Mouse (Mus musculus): ENCODE data around the gene Atp23. TPM values are rescaled to one million over a fixed set of nuclear protein-coding genes. Genes with fewer than 3 reads are reported as not detected.

The Atp23 gene
- polyA plus RNA-seq, 1 experiment: 5.0 TPM

DNA sequence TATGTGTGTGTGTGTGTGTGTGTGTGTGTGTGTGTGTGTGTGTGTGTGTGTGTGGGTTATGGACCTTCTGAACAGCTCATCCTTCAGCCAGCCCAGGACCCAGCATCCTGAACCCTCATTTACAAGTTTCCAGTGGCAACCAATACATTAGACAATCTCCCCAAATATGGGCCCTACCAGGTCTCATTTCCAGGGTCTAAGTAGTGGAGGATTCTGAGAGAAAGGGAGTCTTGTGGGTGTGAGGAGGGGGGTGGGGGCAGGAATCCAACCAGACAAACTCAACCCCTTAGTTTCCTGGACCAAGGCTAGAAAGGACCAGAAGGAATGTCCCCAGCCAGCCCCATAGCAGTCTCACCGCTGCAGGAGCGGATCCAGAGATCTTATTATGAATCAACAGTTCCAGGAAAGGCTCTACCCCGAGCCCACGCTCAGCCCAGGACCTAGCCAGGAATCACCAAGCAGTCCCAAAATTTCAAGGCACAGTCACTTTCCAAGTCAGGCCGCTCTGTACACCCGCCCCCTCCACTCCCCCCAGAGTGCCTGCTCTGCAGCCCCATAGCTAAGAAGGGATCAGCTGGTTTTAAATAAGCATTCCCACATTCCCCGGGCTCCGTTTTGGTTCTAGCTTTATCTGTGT, 30.1 kb upstream of the Atp23 start:
- no peak overlapping the region for H3K4me3 ChIP-seq (ENCODE audit: insufficient read depth, low read length)
- TF ChIP-seq POLR2A (IDR thresholded peaks at IDR 0.05; ENCODE audit: borderline replicate concordance, low read depth, low read length): no peak
- TF ChIP-seq CTCF (IDR thresholded peaks at IDR 0.05; ENCODE audit: low read depth, low read length): no peak
- no peak overlapping the region for H3K27ac ChIP-seq (ENCODE audit: insufficient read depth, low read depth, low read length)
- H3K4me1 ChIP-seq (ENCODE audit: control insufficient read depth, insufficient read depth, low read length): peaks cover 16% of the 10 kb centered on the region

DNA sequence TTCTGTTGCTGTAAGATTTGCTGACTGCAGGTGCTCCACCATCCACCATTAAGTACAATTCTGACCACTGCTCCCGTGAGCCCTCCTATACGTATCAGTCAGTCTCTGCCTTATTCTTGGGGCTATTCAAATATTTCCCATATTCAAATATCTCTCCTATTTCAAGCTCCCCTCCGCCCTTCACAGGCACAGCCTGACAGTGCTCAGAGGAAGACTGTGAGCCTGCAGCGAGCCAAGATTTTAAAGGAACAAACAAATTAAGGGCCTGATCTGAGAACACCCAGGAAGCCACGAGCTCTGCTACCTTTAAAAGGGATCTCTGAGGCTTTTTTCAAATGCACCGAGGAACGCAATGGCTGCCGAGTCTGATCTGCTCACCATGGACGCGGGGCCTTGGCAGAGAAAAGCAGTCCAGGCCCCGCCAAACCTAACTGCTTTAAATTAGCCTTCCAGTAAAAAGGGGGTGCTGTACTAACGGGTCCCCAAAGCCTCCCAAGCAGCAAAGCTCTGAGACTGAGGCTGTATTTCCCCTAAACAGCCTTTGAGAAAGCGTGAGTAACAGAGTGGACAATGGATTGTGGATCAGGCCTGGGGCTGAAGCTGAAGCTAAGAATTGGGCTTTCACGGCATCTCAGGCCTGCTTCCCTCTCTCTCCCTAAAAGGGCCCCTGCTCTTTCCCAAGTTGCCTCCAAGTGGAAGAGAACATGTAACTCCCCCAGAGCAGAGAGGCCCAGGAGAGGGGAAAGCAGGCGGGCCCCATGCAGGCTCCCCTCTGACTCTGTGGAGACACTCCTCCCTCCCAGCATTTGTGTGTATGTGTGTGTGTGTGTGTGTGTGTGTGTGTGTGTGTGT, 29.3 kb upstream of the Atp23 start:
- TF ChIP-seq CTCF (IDR thresholded peaks at IDR 0.05; ENCODE audit: low read depth, low read length): no peak
- TF ChIP-seq POLR2A (IDR thresholded peaks at IDR 0.05; ENCODE audit: borderline replicate concordance, low read depth, low read length): no peak
- H3K4me3 ChIP-seq (ENCODE audit: insufficient read depth, low read length): no peak overlapping the region
- H3K4me1 ChIP-seq (ENCODE audit: control insufficient read depth, insufficient read depth, low read length): peaks cover 9% of the 10 kb centered on the region
- no peak overlapping the region for H3K27ac ChIP-seq (ENCODE audit: insufficient read depth, low read depth, low read length)

DNA sequence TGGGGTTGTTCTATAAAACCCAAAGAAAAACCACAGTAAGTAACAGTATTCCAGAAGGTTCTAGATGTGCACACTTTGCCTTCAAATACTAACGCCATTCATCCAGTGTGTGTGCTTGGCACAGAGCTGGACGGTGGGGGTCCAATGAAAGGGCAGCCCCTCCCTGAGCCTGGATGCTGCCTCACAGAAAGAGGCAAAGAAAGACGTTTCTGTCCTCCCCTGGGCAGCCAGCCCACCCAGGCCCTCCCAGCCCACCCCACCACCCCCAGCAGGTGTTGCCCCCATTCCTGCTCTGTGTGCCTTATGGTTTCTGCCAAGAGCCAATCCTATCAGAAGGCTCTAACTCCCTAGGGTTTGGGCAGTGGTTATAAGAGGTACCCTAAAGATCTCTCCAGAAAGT, 28.4 kb upstream of the Atp23 start:
- Histone ChIP-seq H3K4me1 (ENCODE audit: control insufficient read depth, insufficient read depth, low read length) (peaks cover 5% of the 10 kb centered on the region; the same call in 1 of the 2 replicates), H3K4me3 (ENCODE audit: insufficient read depth, low read length) (no peak overlapping the region), H3K27ac (ENCODE audit: insufficient read depth, low read depth, low read length) (no peak overlapping the region)
- no peak for TF ChIP-seq POLR2A (IDR thresholded peaks at IDR 0.05; ENCODE audit: borderline replicate concordance, low read depth, low read length)
- TF ChIP-seq CTCF (IDR thresholded peaks at IDR 0.05; ENCODE audit: low read depth, low read length): no peak

DNA sequence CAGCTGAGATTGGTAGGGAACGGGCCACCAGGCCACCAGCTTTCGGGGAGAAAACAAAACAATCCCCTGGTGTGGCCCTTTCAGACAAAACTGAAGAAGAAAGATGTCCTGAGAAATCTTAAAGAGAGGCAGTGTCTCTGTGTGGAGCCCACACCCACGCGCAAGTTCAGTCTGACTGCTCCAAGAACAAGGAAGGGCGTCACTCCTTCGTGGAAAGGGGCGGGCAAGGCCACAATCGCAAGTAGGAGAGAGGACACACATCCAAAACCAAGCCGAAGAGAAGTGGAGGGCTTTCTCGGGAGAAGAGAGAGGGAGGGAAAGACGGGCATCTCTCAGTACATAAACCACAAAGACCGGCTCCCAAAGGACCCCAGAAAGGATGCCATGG, 27.7 kb upstream of the Atp23 start:
- TF ChIP-seq POLR2A (IDR thresholded peaks at IDR 0.05; ENCODE audit: borderline replicate concordance, low read depth, low read length) (no peak), CTCF (IDR thresholded peaks at IDR 0.05; ENCODE audit: low read depth, low read length) (peak; percentile 14; the same call in 1 of the 2 replicates)
- Histone ChIP-seq H3K4me3 (ENCODE audit: insufficient read depth, low read length) (peak overlapping the region; percentile 74; the same call in 1 of the 2 replicates), H3K4me1 (ENCODE audit: control insufficient read depth, insufficient read depth, low read length) (peaks cover 5% of the 10 kb centered on the region; the same call in 1 of the 2 replicates), H3K27ac (ENCODE audit: insufficient read depth, low read depth, low read length) (no peak overlapping the region)

DNA sequence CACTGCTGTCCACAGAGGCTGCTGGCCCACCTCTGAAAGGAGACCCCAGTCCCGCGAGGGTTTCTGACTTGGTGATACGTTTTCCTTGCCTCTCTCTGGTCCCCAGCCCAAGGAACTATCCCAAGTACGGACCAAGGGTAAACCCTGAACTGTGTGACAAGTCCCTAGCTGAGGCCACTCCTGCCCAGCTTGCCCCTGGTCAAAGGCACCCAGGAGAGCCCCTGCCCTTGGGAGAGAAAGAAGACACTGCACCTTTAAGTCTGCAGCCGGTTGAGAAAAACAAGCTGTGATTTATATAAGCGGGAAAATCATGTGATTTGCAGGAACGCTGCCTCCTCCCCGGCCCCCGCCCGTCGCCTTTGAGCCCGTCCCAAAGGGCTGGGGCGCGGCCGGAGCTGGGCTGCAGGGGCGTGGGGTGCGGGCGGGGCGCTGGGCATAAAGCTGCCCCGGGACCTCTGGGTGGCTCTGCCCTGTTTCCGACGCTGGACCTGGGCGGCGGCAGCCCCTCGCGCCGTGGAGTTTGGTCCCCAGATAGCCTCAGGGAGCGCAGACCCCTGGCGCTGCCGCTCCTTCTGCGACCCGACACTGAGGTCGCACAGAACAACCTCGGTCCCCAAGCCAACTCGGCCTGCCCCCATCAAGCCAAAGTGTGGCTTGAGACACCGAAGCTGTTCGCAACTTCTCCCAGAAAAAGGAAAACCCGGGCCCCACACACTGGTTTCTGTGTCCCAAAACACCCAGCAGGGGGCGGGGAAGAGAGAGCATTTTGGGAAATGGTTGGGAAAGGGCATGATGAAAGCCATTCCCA, 27.1 kb upstream of the Atp23 start:
- H3K4me1 ChIP-seq (ENCODE audit: control insufficient read depth, insufficient read depth, low read length): peaks cover 5% of the 10 kb centered on the region; the same call in 1 of the 2 replicates
- 0 out of 2 replicates have a peak overlapping the region, but pooled peaks have one; percentile 23 for H3K27ac ChIP-seq (ENCODE audit: insufficient read depth, low read depth, low read length)
- peak overlapping the region; percentile 74 for H3K4me3 ChIP-seq (ENCODE audit: insufficient read depth, low read length)
- TF ChIP-seq CTCF (IDR thresholded peaks at IDR 0.05; ENCODE audit: low read depth, low read length) (peak; percentile 45), POLR2A (IDR thresholded peaks at IDR 0.05; ENCODE audit: borderline replicate concordance, low read depth, low read length) (0 out of 2 replicates have a peak, but pooled peaks have one; percentile 33)

DNA sequence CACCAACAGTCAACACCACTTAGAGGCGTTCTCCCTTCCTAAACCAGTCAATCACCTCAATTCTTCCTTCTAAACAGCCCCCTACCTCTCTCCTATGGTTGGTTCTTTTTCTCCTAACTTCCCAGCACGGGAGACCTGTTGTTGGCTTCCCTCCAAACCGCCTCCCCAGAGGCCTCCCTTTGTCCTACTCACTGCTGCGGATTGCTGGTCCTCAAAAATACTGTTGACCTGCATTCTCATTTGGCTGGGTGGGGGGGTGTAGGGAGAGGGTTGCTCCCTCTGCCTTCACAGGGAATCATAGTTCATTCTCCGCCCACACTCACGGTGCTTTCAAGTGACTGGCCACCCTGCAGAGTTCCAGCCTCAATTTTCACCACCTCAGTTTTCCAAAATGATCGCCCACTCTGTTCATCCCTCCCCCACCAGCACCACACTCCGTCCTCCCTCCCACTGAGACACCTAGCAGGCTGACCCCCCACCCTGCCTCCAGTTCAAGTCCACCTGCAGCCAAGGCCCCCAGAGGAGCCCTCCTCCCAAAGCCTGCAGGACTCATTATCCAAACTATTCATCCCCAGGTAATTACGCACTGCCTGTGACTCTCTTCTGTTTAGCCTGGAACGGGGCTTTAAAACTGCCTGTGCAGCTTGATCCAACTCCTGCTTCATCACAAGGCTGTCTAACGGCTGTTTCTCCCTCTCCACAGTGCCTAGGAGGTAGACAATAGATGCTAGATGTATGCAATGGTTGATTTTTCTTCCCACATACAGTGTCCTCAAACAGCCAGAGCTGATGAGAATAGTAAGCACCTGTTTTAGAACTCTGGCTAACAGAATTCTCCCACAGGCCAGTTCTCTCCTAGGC, 26.2 kb upstream of the Atp23 start:
- TF ChIP-seq POLR2A (IDR thresholded peaks at IDR 0.05; ENCODE audit: borderline replicate concordance, low read depth, low read length) (no peak), CTCF (IDR thresholded peaks at IDR 0.05; ENCODE audit: low read depth, low read length) (no peak)
- H3K4me3 ChIP-seq (ENCODE audit: insufficient read depth, low read length): peak overlapping the region; percentile 74; the same call in 1 of the 2 replicates
- H3K4me1 ChIP-seq (ENCODE audit: control insufficient read depth, insufficient read depth, low read length): peaks cover 5% of the 10 kb centered on the region; the same call in 1 of the 2 replicates
- H3K27ac ChIP-seq (ENCODE audit: insufficient read depth, low read depth, low read length): no peak overlapping the region

DNA sequence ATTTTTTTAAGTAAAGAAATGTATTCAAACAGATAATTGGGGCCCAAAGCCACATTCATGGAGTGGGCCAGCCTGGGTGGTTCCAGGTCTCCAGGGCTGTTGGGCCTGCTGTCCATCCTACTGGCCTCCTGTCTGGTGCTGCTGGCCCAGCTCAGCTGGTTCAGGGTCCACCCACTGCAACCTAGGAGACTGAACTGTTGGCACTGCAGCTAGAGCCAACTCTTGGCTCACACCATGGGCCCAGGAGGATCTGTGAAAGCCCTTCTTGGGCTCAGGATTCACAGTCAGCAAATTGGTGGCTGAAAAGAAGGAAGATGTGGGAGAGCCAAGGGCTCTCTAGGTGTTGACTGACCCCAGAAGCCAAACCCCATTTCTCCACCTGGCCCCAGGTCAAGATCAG, 24.2 kb upstream of the Atp23 start:
- no peak overlapping the region for H3K4me3 ChIP-seq (ENCODE audit: insufficient read depth, low read length)
- no peak overlapping the region for H3K27ac ChIP-seq (ENCODE audit: insufficient read depth, low read depth, low read length)
- TF ChIP-seq POLR2A (IDR thresholded peaks at IDR 0.05; ENCODE audit: borderline replicate concordance, low read depth, low read length): no peak
- TF ChIP-seq CTCF (IDR thresholded peaks at IDR 0.05; ENCODE audit: low read depth, low read length): no peak
- H3K4me1 ChIP-seq (ENCODE audit: control insufficient read depth, insufficient read depth, low read length): peaks cover 5% of the 10 kb centered on the region; the same call in 1 of the 2 replicates

DNA sequence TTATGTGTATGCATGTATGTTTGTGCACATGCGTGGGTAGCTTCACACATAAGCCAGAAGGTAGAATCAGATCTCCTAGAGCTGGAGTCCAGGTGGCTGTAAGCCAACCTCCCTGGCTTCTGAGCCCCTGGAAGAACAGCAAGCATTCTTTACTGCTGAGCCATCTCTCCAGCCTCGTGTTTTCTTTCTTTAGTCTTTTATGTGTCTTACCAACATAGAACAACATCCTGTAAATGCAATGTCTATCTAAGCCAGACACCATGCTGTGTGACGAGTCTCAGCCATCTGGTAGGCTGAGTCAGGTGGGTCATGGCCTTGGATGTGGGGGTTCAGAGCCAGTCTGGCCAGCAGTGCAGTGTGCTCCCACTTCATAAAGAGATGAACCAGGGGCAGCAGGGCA, 22.9 kb upstream of the Atp23 start:
- H3K4me1 ChIP-seq (ENCODE audit: control insufficient read depth, insufficient read depth, low read length): peaks cover 5% of the 10 kb centered on the region; the same call in 1 of the 2 replicates
- no peak overlapping the region for H3K27ac ChIP-seq (ENCODE audit: insufficient read depth, low read depth, low read length)
- no peak overlapping the region for H3K4me3 ChIP-seq (ENCODE audit: insufficient read depth, low read length)
- TF ChIP-seq POLR2A (IDR thresholded peaks at IDR 0.05; ENCODE audit: borderline replicate concordance, low read depth, low read length) (no peak), CTCF (IDR thresholded peaks at IDR 0.05; ENCODE audit: low read depth, low read length) (no peak)
